21 mouse cellular contexts compared by ENCODE assay signal in genomic region chr17:28694832-28695231, GRCm38 (mm10). TPM values are rescaled to one million over a fixed set of nuclear protein-coding genes. Genes with fewer than 3 reads are reported as not detected.
DNase-seq lines count a peak whose midpoint lies in the region; ATAC-seq and TF ChIP-seq lines count a peak whose summit lies in the region.
"Had no signal": no experiment of that assay in that cellular context is flagged by ENCODE, and none has a peak within 500 bp of the region (broad histone marks: within the 10 kb centered on the region; RNA-seq: fewer than 3 reads in every experiment).

No protein-coding gene starts in this region.

- WGBS in kidney, adult 2 months = 62% methylated on average over 4 of the region's 4 CpGs
- 70% methylated on average over 4 of the region's 4 CpGs for WGBS in lung, postnatal 0 days
- WGBS in liver, postnatal 0 days (ENCODE audit: insufficient replicate concordance) = 52% methylated on average over 4 of the region's 4 CpGs
- 92% methylated on average over 4 of the region's 4 CpGs for WGBS in hindbrain, embryonic 12.5 days

- no peak for TF ChIP-seq EP300 in lung, postnatal 0 days (IDR thresholded peaks at IDR 0.05)
- TF ChIP-seq EP300 in liver, postnatal 0 days (IDR thresholded peaks at IDR 0.05; ENCODE audit: low read depth) = no peak

- H3K27me3 ChIP-seq in kidney, adult 2 months (replicated peaks; ENCODE audit: control insufficient read depth, insufficient read depth, low read length) = no peaks in the 10 kb centered on the region
- no peaks in the 10 kb centered on the region for H3K27me3 ChIP-seq in lung, postnatal 0 days (replicated peaks; ENCODE audit: insufficient read depth, low read length)
- no peaks in the 10 kb centered on the region for H3K27me3 ChIP-seq in liver, postnatal 0 days (ENCODE audit: insufficient read depth, low read length)
- no peaks in the 10 kb centered on the region for H3K27me3 ChIP-seq in hindbrain, embryonic 12.5 days
- H3K27me3 ChIP-seq: heart, embryonic 12.5 days; hindbrain, embryonic 15.5 days; Patski had no signal

- H3K4me3 ChIP-seq in kidney, adult 2 months (ENCODE audit: insufficient read depth, low read depth, low read length) = no peak overlapping the region
- H3K4me3 ChIP-seq in lung, postnatal 0 days (ENCODE audit: low read depth, low read length) = no peak overlapping the region
- no peak overlapping the region for H3K4me3 ChIP-seq in liver, postnatal 0 days (ENCODE audit: low read depth, low read length)
- H3K4me3 ChIP-seq in hindbrain, embryonic 12.5 days = no peak overlapping the region
- H3K4me3 ChIP-seq: embryonic facial prominence, embryonic 13.5 days; forebrain, embryonic 13.5 days; heart, embryonic 12.5 days; hindbrain, embryonic 10.5 days; hindbrain, embryonic 15.5 days had no signal

- TF ChIP-seq POLR2A in kidney, adult 2 months (IDR thresholded peaks at IDR 0.05; ENCODE audit: low read depth, low read length) = no peak

- 0 out of 2 replicates have a peak overlapping the region, but pooled peaks have one; percentile 8 for H3K9ac ChIP-seq in lung, postnatal 0 days (replicated peaks; ENCODE audit: low read depth)
- H3K9ac ChIP-seq in liver, postnatal 0 days (replicated peaks) = no peak overlapping the region
- no peak overlapping the region for H3K9ac ChIP-seq in hindbrain, embryonic 12.5 days
- H3K9ac ChIP-seq: embryonic facial prominence, embryonic 13.5 days; forebrain, embryonic 13.5 days; heart, embryonic 12.5 days; hindbrain, embryonic 15.5 days had no signal

- no peak for TF ChIP-seq CTCF in kidney, adult 2 months (conservative IDR thresholded peaks at IDR 0.05; ENCODE audit: insufficient read depth, insufficient read length, low read depth, low read length)
- no peak for TF ChIP-seq CTCF in lung, postnatal 0 days (IDR thresholded peaks at IDR 0.05)
- no peak for TF ChIP-seq CTCF in liver, postnatal 0 days (IDR thresholded peaks at IDR 0.05; ENCODE audit: low read depth)

- no peak for ATAC-seq in lung, postnatal 0 days
- ATAC-seq in liver, postnatal 0 days = no peak
- no peak for ATAC-seq in erythroid progenitor cell, adult 5-6 weeks (replicated peaks; ENCODE audit: low FRiP score, poor library complexity, severe bottlenecking)
- ATAC-seq in hindbrain, embryonic 12.5 days (ENCODE audit: low FRiP score) = no peak
- ATAC-seq: activated CD4-positive, CD25-positive, alpha-beta regulatory T cell, adult 4 months; forebrain, embryonic 13.5 days; Patski had no signal

- peak overlapping the region; percentile 80 for H3K27ac ChIP-seq in kidney, adult 2 months (ENCODE audit: insufficient read depth, low read depth, low read length)
- H3K27ac ChIP-seq in lung, postnatal 0 days (ENCODE audit: low read length) = no peak overlapping the region
- peak overlapping the region; percentile 95; the same call in 1 of the 2 replicates for H3K27ac ChIP-seq in liver, postnatal 0 days (ENCODE audit: low read depth)
- no peak overlapping the region for H3K27ac ChIP-seq in hindbrain, embryonic 12.5 days
- H3K27ac ChIP-seq: embryonic facial prominence, embryonic 13.5 days; forebrain, embryonic 13.5 days; hindbrain, embryonic 10.5 days; hindbrain, embryonic 15.5 days had no signal

- H3K9me3 ChIP-seq in lung, postnatal 0 days (ENCODE audit: low read length) = no peaks in the 10 kb centered on the region
- H3K9me3 ChIP-seq in liver, postnatal 0 days (ENCODE audit: low read length) = no peaks in the 10 kb centered on the region
- no peaks in the 10 kb centered on the region for H3K9me3 ChIP-seq in hindbrain, embryonic 12.5 days (replicated peaks)
- H3K9me3 ChIP-seq: embryonic facial prominence, embryonic 13.5 days; forebrain, embryonic 13.5 days; heart, embryonic 12.5 days; hindbrain, embryonic 10.5 days; hindbrain, embryonic 15.5 days had no signal

- H3K4me1 ChIP-seq in kidney, adult 2 months (ENCODE audit: control insufficient read depth, insufficient read depth, low read length) = peaks cover 44% of the 10 kb centered on the region
- peaks cover 33% of the 10 kb centered on the region for H3K4me1 ChIP-seq in lung, postnatal 0 days (ENCODE audit: insufficient read depth, low read depth, low read length)
- H3K4me1 ChIP-seq in liver, postnatal 0 days (ENCODE audit: insufficient read depth) = peaks cover 56% of the 10 kb centered on the region
- peaks cover 37% of the 10 kb centered on the region for H3K4me1 ChIP-seq in hindbrain, embryonic 12.5 days

- H3K36me3 ChIP-seq in kidney, adult 2 months (ENCODE audit: control insufficient read depth, insufficient read depth, low read length) = no peaks in the 10 kb centered on the region
- H3K36me3 ChIP-seq in lung, postnatal 0 days (ENCODE audit: insufficient read depth, low read length) = no peaks in the 10 kb centered on the region
- H3K36me3 ChIP-seq in liver, postnatal 0 days (replicated peaks; ENCODE audit: insufficient read depth, low read length) = peaks cover 3% of the 10 kb centered on the region; the same call in 1 of the 2 replicates
- H3K36me3 ChIP-seq in hindbrain, embryonic 12.5 days = no peaks in the 10 kb centered on the region
- H3K36me3 ChIP-seq: embryonic facial prominence, embryonic 13.5 days; hindbrain, embryonic 10.5 days; hindbrain, embryonic 15.5 days had no signal

- no peak overlapping the region for H3K4me2 ChIP-seq in lung, postnatal 0 days (replicated peaks; ENCODE audit: low read depth, low read length)
- peak overlapping the region; percentile 39 for H3K4me2 ChIP-seq in liver, postnatal 0 days (ENCODE audit: low read depth, low read length)
- H3K4me2 ChIP-seq in hindbrain, embryonic 12.5 days (replicated peaks) = no peak overlapping the region
- H3K4me2 ChIP-seq: embryonic facial prominence, embryonic 13.5 days; forebrain, embryonic 13.5 days; heart, embryonic 12.5 days; hindbrain, embryonic 15.5 days had no signal

- DNase-seq in kidney, adult 2 months = peak; percentile 34
- no peak for DNase-seq in kidney, postnatal 10 days
- DNase-seq in lung, postnatal 0 days (ENCODE audit: low spot score) = no peak
- DNase-seq in lung, adult 18-20 months = no peak
- no peak for DNase-seq in liver, postnatal 0 days
- DNase-seq in gastrocnemius, postnatal 10 days = no peak
- DNase-seq: adrenal gland, postnatal 14 days; cerebellum, adult 18-20 months; cerebellum, adult 9-11 months; cerebellum, postnatal 36 days; gastrocnemius, postnatal 14 days had no signal

RNA-seq across cellular contexts. Expression of gene Mapk14, which starts 3.7 kb away (rescaled TPM):
- 92.2 and 97.3 TPM in 2 replicates for polyA plus RNA-seq in kidney, adult 2 months (2012; rRNA removed)
- polyA plus RNA-seq in lung, postnatal 0 days (2015; fragmentation: Nextera tagmentation; extraction: Ambion mirVana) = 31.9 and 34.0 TPM in 2 replicates
- 23.6 and 24.5 TPM in 2 replicates for polyA plus RNA-seq in liver, postnatal 0 days (2015; fragmentation: Nextera tagmentation; extraction: Ambion mirVana)
- 53.7 and 58.7 TPM in 2 replicates for total RNA-seq in erythroid progenitor cell, adult 5-6 weeks (2015; ENCODE audit: low replicate concordance)
- total RNA-seq in erythroid progenitor cell, adult 5-6 weeks (2017; ENCODE audit: low replicate concordance) = 63.1 and 64.9 TPM in 2 replicates
- polyA plus RNA-seq in hindbrain, embryonic 12.5 days (2016; fragmentation: Nextera tagmentation; extraction: Ambion mirVana) = 40.1 and 45.9 TPM in 2 replicates
- 10 to 100 TPM; 59.8 to 62.8 TPM for total RNA-seq in gastrocnemius, postnatal 10 days (2021)

RNA-seq across cellular contexts. Expression of gene Slc26a8, which starts 4.8 kb away (rescaled TPM):
- 0.86 and 0.91 TPM in 2 replicates for polyA plus RNA-seq in kidney, adult 2 months (2012; rRNA removed)
- 0.60 and 0.68 TPM in 2 replicates for polyA plus RNA-seq in lung, postnatal 0 days (2015; fragmentation: Nextera tagmentation; extraction: Ambion mirVana)
- 0.32 and 0.51 TPM in 2 replicates for polyA plus RNA-seq in liver, postnatal 0 days (2015; fragmentation: Nextera tagmentation; extraction: Ambion mirVana)
- total RNA-seq in erythroid progenitor cell, adult 5-6 weeks (2015; ENCODE audit: low replicate concordance) = 5.0 TPM in 1 of 2 replicates, not detected in the other
- 1.3 and 3.9 TPM in 2 replicates for total RNA-seq in erythroid progenitor cell, adult 5-6 weeks (2017; ENCODE audit: low replicate concordance)
- 0.44 and 0.63 TPM in 2 replicates for polyA plus RNA-seq in hindbrain, embryonic 12.5 days (2016; fragmentation: Nextera tagmentation; extraction: Ambion mirVana)
- 1 to 10 TPM; 1.2 TPM for total RNA-seq in gastrocnemius, postnatal 10 days (2021)
- polyA plus RNA-seq: activated CD4-positive, CD25-positive, alpha-beta regulatory T cell, adult 4 months; C2C12 had no signal

RNA-seq across cellular contexts. Expression of gene AC170998.1, which starts 31.1 kb away (rescaled TPM):
- polyA plus RNA-seq in kidney, adult 2 months (2012; rRNA removed) = 0.63 and 0.94 TPM in 2 replicates
- 2.0 and 2.4 TPM in 2 replicates for polyA plus RNA-seq in lung, postnatal 0 days (2015; fragmentation: Nextera tagmentation; extraction: Ambion mirVana)
- polyA plus RNA-seq in liver, postnatal 0 days (2015; fragmentation: Nextera tagmentation; extraction: Ambion mirVana) = 0.80 and 1.1 TPM in 2 replicates
- 2.1 TPM in 1 of 2 replicates, not detected in the other for total RNA-seq in erythroid progenitor cell, adult 5-6 weeks (2015; ENCODE audit: low replicate concordance)
- total RNA-seq in erythroid progenitor cell, adult 5-6 weeks (2017; ENCODE audit: low replicate concordance) = 13.0 TPM in 1 of 2 replicates, not detected in the other
- polyA plus RNA-seq in hindbrain, embryonic 12.5 days (2016; fragmentation: Nextera tagmentation; extraction: Ambion mirVana) = 3.2 and 3.5 TPM in 2 replicates
- under 1 TPM in 1 of 2 experiments, not detected in 1; 0.93 TPM for total RNA-seq in gastrocnemius, postnatal 10 days (2021)

Comparison
In these comparisons a context has a peak if more than half of its experiments do, and no peak if none do; other contexts are left out.
1. H3K27ac ChIP-seq: peak in kidney, adult 2 months (single experiment) and liver, postnatal 0 days (single experiment); none in lung, postnatal 0 days (single experiment) and hindbrain, embryonic 12.5 days (single experiment).